Mouse (Mus musculus): Measurements from ENCODE around the gene Olfr161. TPM values are rescaled to one million over a fixed set of nuclear protein-coding genes. Genes with fewer than 3 reads are reported as not detected.
A peak's percentile ranks its signal among the peaks of the same experiment; 100 is the strongest.
"Not testable (repeated sequence)": the region's sequence is repeated elsewhere in the genome, so short reads cannot be mapped to it uniquely, and the experiment has no call there.

Gene Olfr161
- polyA plus RNA-seq (2016; fragmentation: Nextera tagmentation; extraction: Ambion mirVana): not detected in 2 replicates

DNA sequence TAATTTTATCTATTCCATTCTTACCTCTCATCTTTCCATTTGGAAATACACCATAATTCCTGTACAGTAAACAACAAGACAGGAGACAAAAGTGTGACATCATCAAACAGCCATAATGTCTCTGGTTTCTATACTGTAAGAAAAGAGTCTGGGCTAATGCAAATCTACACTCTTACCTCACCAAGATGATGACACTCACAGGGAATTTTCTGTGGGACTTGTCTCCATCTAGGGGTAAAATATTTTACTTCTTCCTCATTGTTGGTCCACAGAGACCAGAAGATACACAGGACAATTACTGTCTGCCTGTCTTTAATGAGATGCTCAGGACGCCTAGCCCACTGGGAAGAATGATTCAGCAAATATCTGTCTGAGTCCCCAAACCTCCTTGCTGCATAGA, at the start of gene Olfr161:
Olfr161 (plus strand) TSS at position 352 of the 400 bp plus-strand sequence.
- H3K4me3 ChIP-seq: no peak within 1 kb of the TSS
- 78% methylated on average over 1 of the region's 1 CpGs for WGBS
- no peaks in the 10 kb centered on the region for H3K36me3 ChIP-seq
- H3K4me1 ChIP-seq (replicated peaks): no peaks in the 10 kb centered on the region
- H3K27ac ChIP-seq (ENCODE audit: poor library complexity, severe bottlenecking): no peak within 1 kb of the TSS
- peaks cover 13% of the 10 kb centered on the region; the same call in 1 of the 2 replicates for H3K9me3 ChIP-seq (replicated peaks)
- no peak for ATAC-seq (ENCODE audit: insufficient number of reproducible peaks, low FRiP score)
- no peak within 1 kb of the TSS for H3K9ac ChIP-seq
- H3K27me3 ChIP-seq (replicated peaks): no peaks in the 10 kb centered on the region
- no peak within 1 kb of the TSS for H3K4me2 ChIP-seq

DNA sequence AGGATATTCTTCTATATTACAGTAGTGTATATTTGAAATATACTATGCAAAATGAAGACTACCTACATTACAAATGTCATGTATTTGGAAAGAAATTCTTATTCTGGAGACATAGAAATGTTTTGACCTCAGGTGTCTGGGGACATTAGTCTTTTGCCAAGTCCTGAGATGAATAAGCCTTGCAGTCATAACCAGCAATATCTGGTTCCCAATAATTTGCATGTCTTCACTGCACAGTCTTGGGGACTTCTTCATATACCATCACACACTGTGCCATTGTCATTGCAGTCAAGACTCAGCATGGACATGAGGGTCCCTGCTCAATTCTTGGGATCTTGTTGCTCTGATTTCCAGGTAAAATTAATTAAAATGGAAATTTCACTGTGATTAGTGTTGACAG, 27.3 kb upstream of the Olfr161 start:
- Histone ChIP-seq H3K4me1 (replicated peaks) (no peaks in the 10 kb centered on the region), H3K9ac (no peak overlapping the region), H3K4me2 (no peak overlapping the region), H3K27ac (ENCODE audit: poor library complexity, severe bottlenecking) (no peak overlapping the region), H3K27me3 (replicated peaks) (no peaks in the 10 kb centered on the region), H3K36me3 (no peaks in the 10 kb centered on the region), H3K4me3 (no peak overlapping the region), H3K9me3 (replicated peaks) (peaks cover 9% of the 10 kb centered on the region; the same call in 1 of the 2 replicates)
- ATAC-seq (ENCODE audit: insufficient number of reproducible peaks, low FRiP score): no peak

DNA sequence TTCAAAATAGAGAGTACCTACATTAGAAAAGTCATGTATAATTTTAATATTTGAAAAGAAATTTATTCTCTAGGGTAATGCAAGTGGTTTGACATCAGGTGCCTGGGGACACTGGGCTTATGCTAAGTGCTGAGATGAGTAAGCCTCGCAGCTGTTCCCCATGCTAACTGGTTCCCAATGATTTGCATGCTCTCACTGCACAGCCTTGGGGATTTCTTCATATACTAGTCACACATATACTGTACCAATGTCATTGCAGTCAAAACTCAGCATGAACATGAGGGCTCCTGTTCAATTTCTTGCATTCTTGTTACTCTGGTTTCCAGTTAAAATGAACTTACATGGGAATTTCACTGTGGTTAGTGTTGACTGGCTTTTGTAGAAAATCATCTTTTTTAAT, 13.2 kb upstream of the Olfr161 start:
- not testable (repeated sequence) for H3K4me2 ChIP-seq; H3K27ac ChIP-seq (ENCODE audit: poor library complexity, severe bottlenecking); H3K27me3 ChIP-seq (replicated peaks); H3K9me3 ChIP-seq (replicated peaks); H3K4me1 ChIP-seq (replicated peaks); ATAC-seq (ENCODE audit: insufficient number of reproducible peaks, low FRiP score); H3K4me3 ChIP-seq; H3K36me3 ChIP-seq; H3K9ac ChIP-seq
- 71% methylated on average over 1 of the region's 1 CpGs for WGBS

DNA sequence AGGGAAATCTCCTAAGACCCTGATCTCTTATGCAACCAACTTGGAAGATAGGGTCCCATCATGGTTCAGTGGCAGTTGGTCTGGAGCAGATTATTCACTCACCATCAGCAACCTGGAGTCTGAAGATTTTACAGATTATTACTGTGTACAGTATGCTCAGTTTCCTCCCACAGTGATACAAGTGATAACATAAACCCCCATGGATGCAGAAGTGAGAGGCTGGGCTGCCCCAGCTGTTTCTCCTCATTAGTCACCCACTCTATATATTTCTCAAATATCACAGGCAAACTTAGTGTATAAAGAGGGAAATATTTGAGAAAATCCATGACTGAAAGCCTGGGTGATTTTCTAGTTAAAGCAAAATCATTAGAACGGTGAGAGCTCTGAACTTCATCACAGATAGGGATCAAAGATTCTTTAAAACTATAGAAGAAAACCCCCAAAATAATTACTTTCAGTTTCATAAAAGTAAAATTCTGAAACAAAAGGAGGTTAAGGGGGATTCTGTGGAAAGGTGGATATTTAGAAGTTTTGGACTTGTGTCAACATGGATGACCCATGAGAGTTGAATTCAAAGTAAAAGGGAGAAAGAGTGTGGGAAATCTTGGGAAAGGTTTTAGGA, 12.5 kb upstream of the Olfr161 start:
- H3K27ac ChIP-seq (ENCODE audit: poor library complexity, severe bottlenecking); H3K36me3 ChIP-seq; H3K27me3 ChIP-seq (replicated peaks); ATAC-seq (ENCODE audit: insufficient number of reproducible peaks, low FRiP score); H3K9ac ChIP-seq; H3K4me2 ChIP-seq; H3K9me3 ChIP-seq (replicated peaks); H3K4me3 ChIP-seq; H3K4me1 ChIP-seq (replicated peaks): not testable (repeated sequence)
- 78% methylated on average over 1 of the region's 1 CpGs for WGBS

DNA sequence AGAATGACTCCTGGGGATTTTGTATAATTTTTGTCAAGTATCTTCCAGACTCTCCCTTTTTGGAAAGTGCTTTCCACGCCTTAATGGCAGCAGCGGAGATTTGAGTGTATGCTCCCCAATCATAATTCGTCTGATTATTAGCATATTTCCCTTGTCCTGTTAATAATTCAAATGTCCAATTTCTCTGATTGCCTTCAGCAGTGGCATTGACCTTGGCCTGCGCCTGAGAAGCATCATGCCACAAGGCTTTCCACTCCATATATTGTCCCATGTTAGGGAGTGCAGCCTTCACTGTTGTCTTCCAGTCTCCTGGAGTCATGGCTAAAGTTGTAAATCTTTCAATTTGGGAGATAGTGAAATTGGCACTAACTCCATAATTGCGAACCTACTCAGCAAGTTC, 40.5 kb downstream of the Olfr161 start:
- H3K36me3 ChIP-seq; H3K4me1 ChIP-seq (replicated peaks); ATAC-seq (ENCODE audit: insufficient number of reproducible peaks, low FRiP score); H3K27me3 ChIP-seq (replicated peaks); H3K4me2 ChIP-seq; H3K4me3 ChIP-seq; H3K9ac ChIP-seq; H3K27ac ChIP-seq (ENCODE audit: poor library complexity, severe bottlenecking): not testable (repeated sequence)
- WGBS: 78% methylated on average over 5 of the region's 5 CpGs
- H3K9me3 ChIP-seq (replicated peaks): peaks cover 12% of the 10 kb centered on the region; the same call in 1 of the 2 replicates

DNA sequence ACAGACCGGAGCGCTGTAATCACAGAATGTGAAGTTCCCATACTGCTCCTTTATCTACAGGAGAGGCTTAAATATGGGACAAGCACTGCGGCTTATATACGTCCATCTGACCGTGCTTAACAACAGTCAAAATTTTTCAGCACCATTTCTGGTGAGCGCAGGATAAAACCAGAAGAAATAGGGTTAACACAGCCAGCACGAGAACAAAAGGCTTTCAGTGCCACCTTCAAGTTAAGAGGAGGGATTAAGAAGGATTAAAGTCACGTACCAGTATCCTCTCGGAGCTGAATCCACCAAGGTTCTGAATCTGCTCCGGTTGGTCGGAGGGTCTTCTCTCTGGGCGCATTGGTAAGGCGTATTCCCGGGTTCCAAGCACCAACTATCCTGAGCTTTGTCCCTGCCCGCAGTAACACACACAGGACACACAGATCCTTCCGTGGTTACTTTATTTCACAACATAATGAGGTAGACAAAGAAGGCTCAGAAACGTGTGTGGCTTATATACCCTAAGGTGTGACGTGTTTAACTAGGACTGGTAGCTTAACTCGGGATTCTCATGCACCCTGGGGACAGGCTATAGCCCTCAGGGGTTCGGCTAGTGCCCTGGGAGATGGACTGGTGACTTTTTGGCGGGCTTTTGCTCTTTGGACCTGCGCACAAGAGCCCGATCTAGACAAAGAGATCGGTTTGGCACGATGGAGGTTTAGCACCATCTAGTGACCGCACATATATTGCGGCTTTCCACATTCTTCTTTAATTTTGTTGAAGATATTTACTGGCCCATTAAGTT, 41.9 kb downstream of the Olfr161 start:
- not testable (repeated sequence) for H3K27me3 ChIP-seq (replicated peaks); ATAC-seq (ENCODE audit: insufficient number of reproducible peaks, low FRiP score); H3K9me3 ChIP-seq (replicated peaks); H3K36me3 ChIP-seq; H3K4me1 ChIP-seq (replicated peaks); H3K27ac ChIP-seq (ENCODE audit: poor library complexity, severe bottlenecking)
- Histone ChIP-seq H3K4me2 (peak overlapping the region; percentile 58), H3K9ac (peak overlapping the region; percentile 31; the same call in 1 of the 2 replicates), H3K4me3 (peak overlapping the region; percentile 31)
- WGBS: 36% methylated on average over 27 of the region's 27 CpGs

Other genes with a start within 250 kb of the Olfr161 start
- gene Mefv, start 127.1 kb downstream of the Olfr161 start, polyA plus RNA-seq (2016; fragmentation: Nextera tagmentation; extraction: Ambion mirVana): not detected in 2 replicates
- gene Zfp263, start 153.1 kb downstream of the Olfr161 start, polyA plus RNA-seq (2016; fragmentation: Nextera tagmentation; extraction: Ambion mirVana): 28.6 and 29.5 TPM in 2 replicates
- not detected in 2 replicates for gene Olfr15, start 239.8 kb downstream of the Olfr161 start, polyA plus RNA-seq (2016; fragmentation: Nextera tagmentation; extraction: Ambion mirVana)

Measured in heart, embryonic 12.5 days (tissue).